Mouse (Mus musculus) ES-Bruce4 (cell line): Measurements from ENCODE around the gene Zmynd10.

Source experiments
- CTCF ChIP-seq: IDR thresholded peaks from one replicate; pipeline ENCODE4 v1.8.1; 2011; ENCODE audit warnings: low read depth, low read length
- POLR2A ChIP-seq: IDR thresholded peaks from one replicate; pipeline ENCODE4 v1.8.1; 2011; ENCODE audit warnings: low read length; ENCODE audit not compliant: insufficient read depth

DNA sequence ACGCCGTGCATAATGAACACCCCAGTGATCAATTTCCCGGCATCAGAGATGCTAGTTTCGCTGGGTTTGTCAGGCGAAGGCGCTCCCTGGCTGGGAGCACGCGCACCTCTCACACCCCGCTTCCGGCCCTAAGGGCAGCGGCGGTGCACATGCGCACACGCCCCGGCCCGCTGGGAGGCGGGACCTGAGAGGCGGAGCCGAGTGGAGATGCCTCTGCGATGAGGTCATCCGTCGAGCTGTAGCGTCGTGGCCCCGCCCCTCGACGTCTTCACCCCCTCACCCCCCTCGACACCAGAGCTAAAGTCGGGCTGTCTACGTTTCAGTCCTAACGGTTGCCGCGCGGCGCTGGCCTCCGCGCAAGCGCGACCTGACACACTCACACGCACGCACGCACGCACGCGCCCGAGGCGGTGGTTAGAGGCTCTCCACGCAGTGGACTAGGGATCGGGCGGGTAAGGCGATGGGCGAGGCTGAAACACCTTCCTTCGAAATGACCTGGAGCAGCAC lies 7.3 kb downstream of the Zmynd10 start:
- TF ChIP-seq POLR2A (peak; percentile 42), CTCF (no peak)
